Mouse (Mus musculus) megakaryocyte-erythroid progenitor cell, adult 5-6 weeks (primary cell): Measurements from ENCODE around the gene Terf2. TPM values are rescaled to one million over a fixed set of nuclear protein-coding genes. Genes with fewer than 3 reads are reported as not detected.
"Not testable (repeated sequence)": the region's sequence is repeated elsewhere in the genome, so short reads cannot be mapped to it uniquely, and the experiment has no call there.

Source experiments
- ATAC-seq: replicated peaks from 2 replicates; pipeline ENCODE4 v1.8.0; 2016; ENCODE audit warnings: mild to moderate bottlenecking, inconsistent platforms; ENCODE audit not compliant: severe bottlenecking, poor library complexity, low FRiP score, low TSS enrichment
- total RNA-seq, 2 experiments: library from RNA; stranded (forward) in 1 of 2; stranded (reverse) in 1 of 2; fragments of 200-1000, 215-1000 nt in 1 of 2; fragments of >200 nt in 1 of 2; fragmentation: Nextera tagmentation in 1 of 2; gene quantifications; 2 replicates each; pipeline ENCODE4 v1.2.3; 2014 to 2017

Gene Terf2
- total RNA-seq, 2 experiments from 2014 or later: 39.7 to 52.7 TPM

DNA sequence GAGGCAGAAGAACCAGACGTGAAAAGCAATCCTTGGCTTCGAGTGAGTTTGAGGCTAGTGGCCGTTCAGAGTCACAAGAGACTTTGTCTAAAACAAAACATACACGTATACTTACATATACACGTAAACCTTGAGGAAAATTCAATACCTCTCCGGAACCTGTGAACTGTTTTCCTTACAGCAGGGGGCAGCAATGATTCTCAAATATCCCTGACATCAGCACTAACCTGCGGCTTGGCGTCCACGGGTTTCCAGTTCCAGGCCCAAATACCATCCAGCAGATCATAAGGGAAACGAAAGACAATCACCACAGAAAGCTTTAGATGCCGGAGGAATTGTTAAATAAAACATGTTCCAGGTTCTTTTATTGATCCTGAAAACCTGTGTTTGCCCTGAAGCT lies 19.7 kb upstream of the Terf2 start:
- peak; percentile 75 for ATAC-seq

GRCm38 (mm10) chr8:107115008-107115320 lies 18.6 kb upstream of the Terf2 start:
- no peak for ATAC-seq

- peak; percentile 36 for ATAC-seq
These were observed 18.0 kb upstream of the Terf2 start for GRCm38 (mm10) chr8:107114150-107115007.

DNA sequence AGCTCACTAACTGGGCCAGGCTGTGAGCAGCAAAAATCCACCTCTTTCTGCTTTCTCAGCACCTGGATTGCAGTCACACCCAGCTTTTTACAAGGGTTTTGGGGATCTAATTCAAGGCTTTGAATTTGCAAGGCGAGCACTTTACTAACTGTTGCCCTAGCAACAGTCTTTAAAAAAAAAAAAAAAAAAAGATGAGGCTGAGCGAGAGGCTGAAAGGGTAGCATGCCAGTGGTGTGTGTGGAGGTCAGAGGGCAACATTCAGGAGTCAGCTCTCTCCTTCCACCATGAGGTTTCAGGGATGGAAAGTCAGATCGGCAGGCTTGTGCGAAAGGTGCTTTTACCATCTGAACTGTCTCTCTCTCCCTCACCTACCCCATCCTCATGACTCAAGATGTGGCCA lies 16.9 kb upstream of the Terf2 start:
- no peak for ATAC-seq

DNA sequence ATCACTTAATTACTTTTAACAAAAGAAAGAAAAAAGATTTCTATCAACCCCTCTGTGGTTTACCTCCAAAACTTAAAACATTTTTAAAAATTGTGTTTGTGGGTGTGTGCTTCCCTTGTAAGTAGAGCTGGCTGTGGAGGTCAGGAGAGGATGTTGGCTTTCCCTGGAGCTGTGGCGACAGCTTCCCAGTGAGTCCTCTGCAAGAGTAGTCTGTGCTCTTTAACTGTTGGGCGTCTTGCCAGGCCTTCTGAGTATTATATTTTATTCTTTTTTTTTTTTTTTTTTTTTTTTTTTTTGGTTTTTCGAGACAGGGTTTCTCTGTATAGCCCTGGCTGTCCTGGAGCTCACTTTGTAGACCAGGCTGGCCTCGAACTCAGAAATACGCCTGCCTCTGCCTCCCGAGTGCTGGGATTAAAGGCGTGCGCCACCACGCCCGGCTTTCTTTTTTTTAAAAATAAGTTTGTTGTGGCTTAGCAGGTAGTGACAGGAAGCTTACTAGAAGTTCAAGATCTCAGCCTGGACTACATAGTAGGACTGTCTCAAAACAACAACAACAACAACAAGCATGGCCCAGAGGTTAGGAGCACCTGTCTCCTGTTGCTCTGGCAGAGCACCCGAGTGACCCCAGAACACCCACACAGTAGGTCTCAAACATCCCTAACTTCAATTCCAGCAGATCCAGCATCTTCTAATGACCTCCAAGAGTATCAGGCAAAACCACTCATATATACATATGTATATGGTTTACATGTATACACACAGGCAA lies 15.2 kb upstream of the Terf2 start:
- ATAC-seq: no peak

GRCm38 (mm10) chr8:107110629-107111330 lies 14.4 kb upstream of the Terf2 start:
- ATAC-seq: no peak

GRCm38 (mm10) chr8:107109816-107110435 lies 13.6 kb upstream of the Terf2 start:
- 0 out of 2 replicates have a peak, but pooled peaks have one; percentile 13 for ATAC-seq

DNA sequence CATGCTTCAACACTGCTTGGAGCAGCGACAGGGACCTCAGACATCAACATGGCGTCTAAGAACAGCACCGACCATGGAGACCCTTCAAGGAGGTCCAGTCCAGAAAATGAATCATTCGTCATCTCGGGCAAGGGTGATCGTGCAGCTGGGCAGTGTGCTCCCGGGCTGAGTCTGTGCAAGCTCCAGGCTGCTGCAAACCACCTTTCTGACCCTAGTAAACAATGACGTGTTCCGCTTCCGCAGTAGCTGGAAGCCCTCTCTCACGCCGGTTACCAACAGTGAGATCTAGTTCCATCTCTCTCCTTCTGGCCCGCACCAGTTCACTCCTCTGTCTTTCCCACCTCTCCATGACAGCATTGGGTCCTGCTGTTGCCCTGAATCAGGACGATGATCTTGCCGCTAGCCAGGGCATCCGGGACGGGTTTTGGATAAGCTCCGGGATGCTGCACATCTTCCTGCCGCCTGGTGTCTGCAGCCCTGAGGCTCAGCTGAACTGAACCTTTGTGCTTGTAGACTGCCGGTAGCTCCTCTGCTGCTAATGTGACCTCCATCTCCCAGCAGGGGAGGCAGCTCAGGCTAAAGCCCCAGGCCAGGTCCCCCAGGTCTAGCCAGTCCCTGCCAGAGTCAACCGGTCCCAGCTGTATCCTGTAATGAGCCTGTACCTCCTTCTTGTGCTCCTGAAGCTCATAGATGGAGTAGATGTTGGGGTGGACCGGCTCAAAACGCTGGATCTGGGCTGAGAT lies 12.8 kb upstream of the Terf2 start:
- ATAC-seq: no peak

GRCm38 (mm10) chr8:107108089-107108488 lies 11.7 kb upstream of the Terf2 start:
- not testable (repeated sequence) for ATAC-seq

- peak; percentile 87 for ATAC-seq
These were observed 8.2 kb upstream of the Terf2 start for GRCm38 (mm10) chr8:107104547-107104946.

DNA sequence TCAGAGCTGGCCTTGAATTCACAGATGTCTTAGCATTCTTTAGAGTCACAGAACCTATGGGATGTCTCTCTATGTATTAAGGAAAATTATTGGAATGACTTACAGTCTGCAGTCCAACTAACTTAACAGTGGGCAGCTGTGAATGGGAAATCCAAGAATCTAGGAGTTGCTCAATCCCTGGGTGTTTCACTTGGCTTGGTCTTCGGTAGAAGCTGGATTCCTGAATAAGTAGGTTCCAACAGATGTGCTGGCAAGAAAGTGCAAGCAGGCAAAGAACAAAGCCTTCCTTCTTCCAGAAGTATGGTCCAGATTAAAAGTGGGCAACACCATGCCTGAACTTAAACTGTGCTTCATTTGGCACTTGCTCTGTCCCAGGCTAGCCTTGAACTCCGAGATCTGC lies 4.3 kb upstream of the Terf2 start:
- ATAC-seq: no peak

GRCm38 (mm10) chr8:107095717-107096365 lies 506 bp downstream of the Terf2 start:
- peak; percentile 30 for ATAC-seq

GRCm38 (mm10) chr8:107090531-107090930 lies 5.8 kb downstream of the Terf2 start:
- ATAC-seq: no peak

DNA sequence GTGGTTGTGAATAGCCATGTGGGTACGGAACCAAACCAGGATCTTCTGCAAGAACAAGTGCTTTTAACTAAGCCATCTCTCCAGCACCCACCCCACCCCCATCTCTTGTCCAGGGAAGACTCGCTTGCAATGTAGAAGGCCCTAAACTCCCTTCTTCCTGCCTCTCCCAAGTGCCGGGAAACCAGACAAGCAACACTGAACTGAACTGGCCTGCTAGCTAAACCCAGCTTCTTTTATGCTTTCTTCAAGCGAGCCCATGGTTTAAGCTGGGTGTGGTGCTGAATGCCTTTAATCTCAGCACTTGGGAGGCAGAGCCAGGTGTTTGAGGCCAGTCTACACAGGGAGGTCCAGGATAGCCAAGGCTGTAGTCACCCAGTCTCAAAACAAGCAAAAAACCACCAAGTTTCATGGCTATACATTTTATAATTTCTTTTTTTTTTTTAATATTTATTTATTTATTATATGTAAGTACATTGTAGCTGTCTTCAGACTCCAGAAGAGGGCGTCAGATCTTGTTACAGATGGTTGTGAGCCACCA lies 7.8 kb downstream of the Terf2 start:
- no peak for ATAC-seq

DNA sequence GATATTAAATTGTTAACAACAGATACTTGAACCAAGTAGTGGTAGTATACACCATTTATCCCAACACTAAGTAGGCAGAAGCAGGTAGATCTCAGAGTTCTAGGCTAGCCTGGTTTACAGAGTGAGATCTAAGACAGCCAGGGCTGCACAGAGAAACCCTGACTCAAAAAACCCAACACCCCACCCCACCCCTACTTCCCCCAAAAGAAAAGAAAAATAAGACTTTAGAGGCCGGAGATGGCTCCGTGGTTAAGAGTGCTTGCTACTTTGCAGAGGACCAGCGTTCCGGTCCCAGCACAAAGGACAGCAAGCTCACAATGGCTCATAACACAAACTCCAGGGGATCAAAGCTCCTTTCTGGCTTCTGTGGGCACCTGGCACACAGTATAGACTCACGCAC lies 10.3 kb downstream of the Terf2 start:
- ATAC-seq: no peak

GRCm38 (mm10) chr8:107085358-107085757 lies 11.0 kb downstream of the Terf2 start:
- ATAC-seq: peak; percentile 51; the same call in 1 of the 2 replicates

DNA sequence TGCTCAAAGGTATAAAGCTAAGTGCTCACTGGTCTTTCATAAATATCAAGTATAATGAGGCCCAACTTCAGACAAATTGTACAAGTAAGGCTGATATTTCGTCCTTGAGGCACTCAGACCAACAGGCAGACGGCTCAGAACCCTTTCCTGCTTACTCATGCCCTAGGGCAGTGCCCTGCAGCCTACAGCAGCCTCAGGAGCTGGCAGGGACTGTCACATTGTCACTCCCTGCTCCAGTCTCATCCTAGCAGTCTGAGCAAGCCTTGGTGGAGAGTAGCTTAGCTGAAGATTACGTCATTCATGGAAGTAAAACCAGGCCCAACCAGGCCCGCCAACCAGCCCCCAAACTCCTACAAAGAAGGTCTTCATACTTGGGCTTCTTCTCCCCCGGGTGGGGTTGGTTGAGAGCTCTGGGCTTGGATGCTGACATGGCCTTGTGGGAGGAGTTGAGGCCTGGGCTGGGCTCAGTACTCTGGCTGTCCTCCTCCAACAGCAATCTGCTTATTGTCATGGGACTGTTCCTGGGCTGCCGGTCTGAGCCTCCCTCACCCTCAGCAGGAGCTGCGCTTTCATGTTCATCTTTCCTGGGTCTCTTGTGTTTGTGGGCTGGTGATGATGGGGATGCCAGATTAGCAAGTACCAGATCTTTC lies 20.0 kb downstream of the Terf2 start:
- ATAC-seq: 0 out of 2 replicates have a peak, but pooled peaks have one; percentile 7

- ATAC-seq: no peak
These were observed 22.2 kb downstream of the Terf2 start for GRCm38 (mm10) chr8:107074128-107074527.
